Mouse (Mus musculus) liver, adult 2 months (tissue): Measurements from ENCODE around the gene Eepd1.

Source experiments
- CTCF ChIP-seq: fragments of 200-500 bp; IDR thresholded peaks from 2 replicates; pipeline ENCODE4 v1.5.1; 2011; ENCODE audit warnings: low read depth, low read length, control low read depth
- POLR2A ChIP-seq: fragments of 200-500 bp; IDR thresholded peaks from 2 replicates; pipeline ENCODE4 v1.6.1; 2011; ENCODE audit warnings: low read length, control low read depth; ENCODE audit not compliant: insufficient read depth; ENCODE audit errors: extremely low read depth

DNA sequence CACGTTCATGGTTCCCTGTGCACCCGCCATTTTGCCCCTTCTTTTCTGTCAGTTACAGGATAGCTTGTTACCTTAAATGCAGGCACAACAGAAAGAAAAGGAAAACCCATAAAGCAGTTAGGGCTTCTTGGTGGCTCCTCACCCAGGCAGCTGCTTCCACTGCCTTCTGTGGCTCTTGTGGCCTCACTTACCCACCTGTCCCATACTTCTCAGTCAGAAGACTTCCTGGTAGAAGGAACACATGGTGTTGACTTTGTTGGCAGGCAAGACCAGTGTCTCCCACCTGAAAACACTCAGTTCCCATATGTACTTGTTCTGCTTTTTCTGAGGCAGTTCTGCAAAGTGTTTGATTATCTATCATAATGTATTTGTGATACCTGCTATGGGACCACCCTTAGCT is 40.5 kb downstream of the Eepd1 start:
- no peak for TF ChIP-seq POLR2A
- no peak for TF ChIP-seq CTCF
